Mouse (Mus musculus) liver, embryonic 16.5 days (tissue): ENCODE data around the gene Def6. TPM values are rescaled to one million over a fixed set of nuclear protein-coding genes. Genes with fewer than 3 reads are reported as not detected.

ENCODE experiments used
- ATAC-seq: fragments of 200-750 bp; cut with Nextera tagmentation; 2 replicates; pipeline ENCODE4 v1.8.0; 2017; ENCODE audit warnings: low read depth, mild to moderate bottlenecking, moderate number of reproducible peaks, moderate library complexity
- H3K27ac ChIP-seq: fragments of 300-500 bp; sonication (generic); 2 replicates; pipeline ENCODE4 v1.5.1; 2014; ENCODE audit warnings: mild to moderate bottlenecking, low read length
- H3K27me3 ChIP-seq: fragments of 300-500 bp; sonication (generic); 2 replicates; pipeline ENCODE4 v1.6.1; 2014; ENCODE audit warnings: low read depth, low read length, mixed read lengths; ENCODE audit not compliant: control insufficient read depth, insufficient read depth
- H3K36me3 ChIP-seq: fragments of 300-500 bp; sonication (generic); 2 replicates; pipeline ENCODE4 v1.6.1; 2014; ENCODE audit warnings: mild to moderate bottlenecking; ENCODE audit not compliant: control insufficient read depth, insufficient read depth
- H3K4me1 ChIP-seq: fragments of 300-500 bp; sonication (generic); 2 replicates; pipeline ENCODE4 v1.6.1; 2014; ENCODE audit warnings: low read depth, low read length, mixed read lengths; ENCODE audit not compliant: control insufficient read depth
- H3K4me2 ChIP-seq: fragments of 300-500 bp; sonication (generic); 2 replicates; pipeline ENCODE4 v1.6.1; 2014; ENCODE audit warnings: low read depth, low read length, mixed read lengths
- H3K4me3 ChIP-seq: fragments of 300-500 bp; sonication (generic); 2 replicates; pipeline ENCODE4 v1.5.1; 2014; ENCODE audit warnings: low read depth, mild to moderate bottlenecking, low read length
- H3K9ac ChIP-seq: fragments of 300-500 bp; sonication (generic); 2 replicates; pipeline ENCODE4 v1.6.1; 2014; ENCODE audit warnings: low read depth, low read length
- H3K9me3 ChIP-seq: fragments of 300-500 bp; sonication (generic); replicated peaks from 2 replicates; pipeline ENCODE4 v1.6.1; 2016; ENCODE audit warnings: low read length; ENCODE audit not compliant: control insufficient read depth
- WGBS: fragments of 180-500 bp; shearing (Covaris S2); extraction: QIAGEN DNeasy Blood & Tissue Kit; methylation state at CpG from one replicate; pipeline ENCODE4 v1.1.7; 2014; ENCODE audit not compliant: insufficient replicate concordance; 5-methylcytosine and 5-hydroxymethylcytosine counted together
- polyA plus RNA-seq: library from polyadenylated mRNA; unstranded; fragments of >200 nt; fragmentation: Nextera tagmentation; extraction: Ambion mirVana; gene quantifications from 2 replicates; pipeline ENCODE4 v1.2.1, GENCODE M21; 2015

The Def6 gene
- polyA plus RNA-seq, 1 experiment from 2014 or later = 8.2 TPM

DNA sequence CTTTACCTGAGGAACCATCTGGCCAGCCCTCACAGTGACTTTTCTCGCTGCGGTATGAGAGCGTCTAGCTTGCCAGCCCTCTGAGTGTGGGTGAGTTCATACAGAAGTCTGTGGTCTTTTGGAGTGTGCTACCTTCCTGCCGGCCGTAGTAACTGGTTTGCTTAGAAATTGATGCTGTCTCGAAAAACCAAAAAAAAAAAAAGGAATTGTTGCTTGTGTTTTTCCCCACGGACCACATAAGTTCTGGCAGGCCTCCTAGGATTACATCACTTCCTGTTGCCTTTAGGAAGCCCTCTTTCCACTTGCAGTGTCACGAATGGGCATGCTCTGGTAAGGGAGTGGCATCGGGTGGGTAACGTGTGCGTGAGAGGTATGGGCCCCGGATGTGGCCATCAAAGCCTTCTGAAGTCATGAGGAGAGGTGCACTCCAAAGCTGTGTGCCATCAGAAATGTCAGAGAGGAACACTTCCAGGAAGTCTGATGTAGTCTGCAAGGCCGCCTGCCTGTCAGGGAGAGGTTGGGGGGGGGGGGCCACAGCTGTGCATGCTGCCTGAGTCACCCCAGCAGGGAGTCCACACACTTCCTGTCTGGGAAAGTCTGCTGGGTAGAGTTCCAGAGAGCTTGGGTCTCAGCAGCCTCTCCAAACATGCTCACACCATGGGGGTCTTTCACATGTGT lies 49.2 kb downstream of the Def6 start:
- Histone ChIP-seq H3K4me3 (no peak overlapping the region), H3K27me3 (no peaks in the 10 kb centered on the region), H3K36me3 (no peaks in the 10 kb centered on the region), H3K4me1 (peaks cover 27% of the 10 kb centered on the region), H3K27ac (peak overlapping the region; percentile 59), H3K9me3 (no peaks in the 10 kb centered on the region), H3K4me2 (0 out of 2 replicates have a peak overlapping the region, but pooled peaks have one; percentile 30), H3K9ac (no peak overlapping the region)
- ATAC-seq = peak; percentile 20; the same call in 1 of the 2 replicates
- 24% methylated on average over 13 of the region's 13 CpGs for WGBS

GRCm38 (mm10) chr17:28258325-28258724 lies 50.7 kb downstream of the Def6 start:
- no peaks in the 10 kb centered on the region for H3K9me3 ChIP-seq
- H3K4me2 ChIP-seq = no peak overlapping the region
- no peak overlapping the region for H3K27ac ChIP-seq
- no peak overlapping the region for H3K4me3 ChIP-seq
- H3K4me1 ChIP-seq = peaks cover 27% of the 10 kb centered on the region
- 73% methylated on average over 9 of the region's 9 CpGs for WGBS
- no peaks in the 10 kb centered on the region for H3K27me3 ChIP-seq
- no peaks in the 10 kb centered on the region for H3K36me3 ChIP-seq
- no peak for ATAC-seq
- H3K9ac ChIP-seq = no peak overlapping the region

DNA sequence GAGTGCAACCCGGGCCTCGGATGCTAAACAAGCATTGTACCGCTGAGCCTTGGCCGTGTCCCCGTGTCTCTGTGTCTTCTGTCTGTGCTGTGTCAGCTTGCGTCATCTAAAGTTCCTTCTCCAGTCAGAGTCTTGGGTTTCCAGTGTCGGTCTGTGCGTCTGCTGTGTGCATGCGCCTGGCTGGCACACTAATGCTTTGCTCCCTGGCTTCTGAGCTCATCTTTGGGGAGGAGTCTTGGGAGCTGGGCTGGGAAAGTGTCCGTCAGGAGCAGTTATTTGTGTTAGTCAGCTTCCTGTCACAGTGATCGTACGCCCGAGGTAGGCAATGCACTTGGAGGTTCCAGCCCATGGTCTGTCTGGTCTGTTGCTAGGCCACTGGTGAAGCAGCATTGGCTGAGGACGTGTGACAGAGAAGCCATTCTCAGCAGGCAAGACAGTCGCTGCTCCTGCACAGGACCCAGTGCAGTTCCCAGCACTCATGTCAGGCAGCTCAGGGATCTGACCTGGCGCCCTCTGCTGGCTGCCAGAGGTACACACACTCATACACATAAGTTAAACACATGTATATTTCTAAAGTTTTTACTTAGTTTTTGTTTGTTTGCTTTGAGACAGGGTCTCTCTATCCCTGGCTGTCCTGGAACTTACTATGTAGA lies 52.4 kb downstream of the Def6 start:
- no peaks in the 10 kb centered on the region for H3K9me3 ChIP-seq
- H3K4me3 ChIP-seq = no peak overlapping the region
- H3K9ac ChIP-seq = no peak overlapping the region
- H3K27me3 ChIP-seq = no peaks in the 10 kb centered on the region
- peaks cover 27% of the 10 kb centered on the region for H3K4me1 ChIP-seq
- H3K36me3 ChIP-seq = no peaks in the 10 kb centered on the region
- no peak overlapping the region for H3K4me2 ChIP-seq
- H3K27ac ChIP-seq = no peak overlapping the region; the same call in 1 of the 2 replicates
- 71% methylated on average over 16 of the region's 16 CpGs for WGBS
- 0 out of 2 replicates have a peak, but pooled peaks have one; percentile 14 for ATAC-seq

DNA sequence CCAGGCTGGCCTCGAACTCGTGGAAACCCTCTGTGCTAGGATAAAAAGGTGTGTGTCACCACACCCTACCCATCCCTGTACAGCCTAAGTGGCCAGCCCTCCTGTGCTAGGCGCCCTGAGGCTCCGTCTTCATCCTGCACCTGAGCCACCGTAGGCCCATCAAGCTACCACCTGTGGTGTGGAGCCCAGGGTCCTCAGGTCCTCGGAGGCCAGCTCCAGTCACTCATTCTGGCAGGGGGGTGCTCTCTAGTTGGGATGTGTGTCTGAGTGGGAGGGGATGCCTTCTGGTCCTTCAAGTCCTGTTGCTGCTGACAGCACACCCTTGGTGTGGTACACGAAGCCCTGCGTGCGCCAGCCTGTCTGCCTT lies 52.9 kb downstream of the Def6 start:
- WGBS = 72% methylated on average over 9 of the region's 9 CpGs
- Histone ChIP-seq H3K4me3 (no peak overlapping the region), H3K9ac (no peak overlapping the region), H3K27me3 (no peaks in the 10 kb centered on the region), H3K36me3 (no peaks in the 10 kb centered on the region), H3K4me1 (peaks cover 23% of the 10 kb centered on the region), H3K4me2 (no peak overlapping the region), H3K9me3 (no peaks in the 10 kb centered on the region), H3K27ac (no peak overlapping the region)
- ATAC-seq = no peak

DNA sequence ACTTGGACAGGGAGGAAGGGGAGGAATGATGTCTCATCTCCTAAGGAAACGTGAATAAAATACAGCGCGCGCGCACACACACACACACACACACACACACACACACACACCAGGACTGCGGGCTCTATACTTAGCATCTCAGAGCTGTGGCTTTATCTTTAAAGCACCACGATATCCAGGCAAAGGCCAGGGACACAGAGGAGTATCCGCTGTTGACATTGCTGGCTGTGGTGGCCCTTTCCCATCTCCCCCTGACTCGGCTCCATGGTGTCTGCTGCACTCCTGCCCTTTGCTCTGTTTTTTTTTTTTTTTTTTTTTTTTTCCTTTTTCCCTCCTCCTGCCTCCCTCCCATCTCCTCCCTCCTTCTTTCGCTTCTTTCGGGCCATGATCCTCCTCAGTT lies 54.2 kb downstream of the Def6 start:
- Histone ChIP-seq H3K4me3 (no peak overlapping the region), H3K4me2 (no peak overlapping the region), H3K27ac (no peak overlapping the region), H3K9me3 (no peaks in the 10 kb centered on the region), H3K27me3 (no peaks in the 10 kb centered on the region), H3K9ac (no peak overlapping the region), H3K36me3 (no peaks in the 10 kb centered on the region), H3K4me1 (peaks cover 11% of the 10 kb centered on the region)
- ATAC-seq = peak; percentile 50
- WGBS = 61% methylated on average over 11 of the region's 11 CpGs

GRCm38 (mm10) chr17:28263181-28263894 lies 55.8 kb downstream of the Def6 start:
- no peak overlapping the region for H3K27ac ChIP-seq
- H3K27me3 ChIP-seq = no peaks in the 10 kb centered on the region
- no peak for ATAC-seq
- no peaks in the 10 kb centered on the region for H3K9me3 ChIP-seq
- no peak overlapping the region for H3K4me2 ChIP-seq
- WGBS = 66% methylated on average over 13 of the region's 13 CpGs
- no peaks in the 10 kb centered on the region for H3K36me3 ChIP-seq
- no peak overlapping the region for H3K4me3 ChIP-seq
- peaks cover 4% of the 10 kb centered on the region; the same call in 1 of the 2 replicates for H3K4me1 ChIP-seq
- no peak overlapping the region for H3K9ac ChIP-seq

DNA sequence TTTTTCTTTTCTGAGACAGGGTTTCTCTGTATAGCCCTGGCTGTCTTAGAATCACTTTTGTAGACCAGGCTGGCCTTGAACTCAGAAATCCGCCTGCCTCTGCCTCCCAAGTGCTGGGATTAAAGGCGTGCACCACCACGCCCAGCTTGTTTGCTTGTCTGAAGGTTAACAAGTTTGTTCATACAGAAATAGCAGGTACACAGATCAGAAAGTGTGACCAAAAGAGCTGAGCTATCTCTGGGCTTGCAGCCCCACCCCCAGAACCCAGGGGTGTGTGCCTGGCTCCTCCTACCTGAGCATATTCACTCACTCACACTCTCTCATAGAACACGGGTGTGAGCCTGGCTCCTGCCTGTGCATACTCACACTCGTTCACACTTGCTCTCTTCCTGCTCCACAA lies 59.7 kb downstream of the Def6 start:
- H3K4me2 ChIP-seq = no peak overlapping the region
- no peak for ATAC-seq
- 56% methylated on average over 5 of the region's 5 CpGs for WGBS
- H3K36me3 ChIP-seq = no peaks in the 10 kb centered on the region
- H3K4me1 ChIP-seq = peaks cover 3% of the 10 kb centered on the region
- no peak overlapping the region for H3K27ac ChIP-seq
- H3K9me3 ChIP-seq = no peaks in the 10 kb centered on the region
- no peaks in the 10 kb centered on the region for H3K27me3 ChIP-seq
- no peak overlapping the region for H3K9ac ChIP-seq
- no peak overlapping the region for H3K4me3 ChIP-seq

DNA sequence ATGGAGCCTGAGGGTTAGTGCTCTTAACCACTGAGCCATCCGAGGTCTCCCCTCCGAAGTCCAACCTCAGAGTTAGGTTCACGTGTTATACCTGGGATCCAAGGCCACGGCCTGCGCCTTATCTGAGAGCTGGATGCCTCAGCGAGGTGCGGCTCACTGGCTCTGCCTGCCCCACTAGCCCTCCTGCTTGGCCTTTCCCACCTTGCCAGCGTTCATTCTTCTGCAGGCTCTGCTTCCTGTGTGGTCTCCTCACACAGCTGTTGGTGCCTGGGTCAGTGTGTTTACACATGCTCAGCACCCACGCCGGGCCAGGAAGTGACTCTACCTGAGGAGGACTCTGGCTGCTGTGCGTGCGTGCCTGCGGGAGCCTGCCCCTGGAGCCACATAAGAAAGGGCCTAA lies 62.6 kb downstream of the Def6 start:
- Histone ChIP-seq H3K4me2 (no peak overlapping the region), H3K27ac (no peak overlapping the region), H3K4me3 (no peak overlapping the region), H3K9me3 (no peaks in the 10 kb centered on the region), H3K4me1 (peaks cover 3% of the 10 kb centered on the region), H3K36me3 (no peaks in the 10 kb centered on the region), H3K27me3 (no peaks in the 10 kb centered on the region), H3K9ac (no peak overlapping the region)
- WGBS = 54% methylated on average over 13 of the region's 13 CpGs
- ATAC-seq = peak; percentile 55; the same call in 1 of the 2 replicates
